Comparison of ENCODE assay signal across 28 mouse cellular contexts in genomic region chr2:160932981-160933380, GRCm38 (mm10). TPM values are rescaled to one million over a fixed set of nuclear protein-coding genes. Genes with fewer than 3 reads are reported as not detected.
A peak's percentile ranks its signal among the peaks of the same experiment; 100 is the strongest.
DNase-seq lines count a peak whose midpoint lies in the region; ATAC-seq and TF ChIP-seq lines count a peak whose summit lies in the region.
"Had no signal": no experiment of that assay in that cellular context is flagged by ENCODE, and none has a peak within 500 bp of the region (broad histone marks: within the 10 kb centered on the region; RNA-seq: fewer than 3 reads in every experiment).

No protein-coding gene starts in this region.

- H3K4me3 ChIP-seq in embryonic facial prominence, embryonic 11.5 days (ENCODE audit: low read depth, low read length), result no peak overlapping the region
- H3K4me3 ChIP-seq in limb, embryonic 13.5 days, result no peak overlapping the region
- H3K4me3 ChIP-seq in thymus, adult 2 months (ENCODE audit: control insufficient read depth, insufficient read depth, low read length), result no peak overlapping the region
- no peak overlapping the region for H3K4me3 ChIP-seq in hindbrain, embryonic 14.5 days (replicated peaks; ENCODE audit: low read length)
- H3K4me3 ChIP-seq: forebrain, embryonic 10.5 days; heart, adult 2 months; hindbrain, embryonic 15.5 days; left cerebral cortex, adult 2 months; lung, embryonic 15.5 days; neural tube, embryonic 12.5 days had no signal

- ATAC-seq in embryonic facial prominence, embryonic 11.5 days (replicated peaks; ENCODE audit: insufficient number of reproducible peaks, low FRiP score, low TSS enrichment, low read depth), result no peak
- ATAC-seq in limb, embryonic 13.5 days (ENCODE audit: low FRiP score, low read depth), result no peak
- ATAC-seq in hindbrain, embryonic 14.5 days (ENCODE audit: low FRiP score), result no peak
- ATAC-seq: activated CD4-positive, CD25-positive, alpha-beta regulatory T cell, adult 4 months; forebrain, embryonic 16.5 days had no signal

- TF ChIP-seq POLR2A in thymus, adult 2 months (IDR thresholded peaks at IDR 0.05; ENCODE audit: control insufficient read depth, extremely low read depth, insufficient read depth, low read length, poor library complexity), result no peak

- 54% methylated on average over 3 of the region's 3 CpGs for WGBS in embryonic facial prominence, embryonic 11.5 days
- WGBS in limb, embryonic 13.5 days, result 75% methylated on average over 3 of the region's 3 CpGs
- 91% methylated on average over 3 of the region's 3 CpGs for WGBS in thymus, adult 2 months
- WGBS in hindbrain, embryonic 14.5 days, result 83% methylated on average over 3 of the region's 3 CpGs

- H3K36me3 ChIP-seq in embryonic facial prominence, embryonic 11.5 days (replicated peaks; ENCODE audit: control insufficient read depth, insufficient read depth, low read depth, low read length), result no peaks in the 10 kb centered on the region
- H3K36me3 ChIP-seq in limb, embryonic 13.5 days, result no peaks in the 10 kb centered on the region
- no peaks in the 10 kb centered on the region for H3K36me3 ChIP-seq in thymus, adult 2 months (ENCODE audit: control insufficient read depth, insufficient read depth, low read length)
- H3K36me3 ChIP-seq in hindbrain, embryonic 14.5 days (replicated peaks; ENCODE audit: control insufficient read depth, insufficient read depth), result no peaks in the 10 kb centered on the region
- H3K36me3 ChIP-seq: forebrain, embryonic 10.5 days; hindbrain, embryonic 15.5 days; lung, embryonic 15.5 days; neural tube, embryonic 12.5 days had no signal

- H3K9ac ChIP-seq in embryonic facial prominence, embryonic 11.5 days (replicated peaks; ENCODE audit: low read length), result no peak overlapping the region
- no peak overlapping the region for H3K9ac ChIP-seq in limb, embryonic 13.5 days
- no peak overlapping the region for H3K9ac ChIP-seq in hindbrain, embryonic 14.5 days
- H3K9ac ChIP-seq: hindbrain, embryonic 15.5 days; liver, embryonic 14.5 days; lung, embryonic 15.5 days; neural tube, embryonic 12.5 days had no signal

- no peaks in the 10 kb centered on the region for H3K9me3 ChIP-seq in embryonic facial prominence, embryonic 11.5 days (replicated peaks; ENCODE audit: control insufficient read depth, low read length)
- no peaks in the 10 kb centered on the region for H3K9me3 ChIP-seq in limb, embryonic 13.5 days
- no peaks in the 10 kb centered on the region for H3K9me3 ChIP-seq in hindbrain, embryonic 14.5 days (ENCODE audit: control insufficient read depth, low read length)
- H3K9me3 ChIP-seq: forebrain, embryonic 10.5 days; hindbrain, embryonic 15.5 days; lung, embryonic 15.5 days; neural tube, embryonic 12.5 days had no signal

- H3K27ac ChIP-seq in embryonic facial prominence, embryonic 11.5 days (replicated peaks; ENCODE audit: low read depth, low read length), result 0 out of 2 replicates have a peak overlapping the region, but pooled peaks have one; percentile 54
- peak overlapping the region; percentile 78; the same call in 1 of the 2 replicates for H3K27ac ChIP-seq in limb, embryonic 13.5 days
- no peak overlapping the region for H3K27ac ChIP-seq in thymus, adult 2 months (ENCODE audit: control insufficient read depth, insufficient read depth, low read length)
- H3K27ac ChIP-seq in hindbrain, embryonic 14.5 days, result no peak overlapping the region
- H3K27ac ChIP-seq: forebrain, embryonic 10.5 days; heart, adult 2 months; hindbrain, embryonic 15.5 days; left cerebral cortex, adult 2 months; liver, embryonic 14.5 days; lung, embryonic 15.5 days; neural tube, embryonic 12.5 days had no signal

- no peak overlapping the region for H3K4me2 ChIP-seq in embryonic facial prominence, embryonic 11.5 days (ENCODE audit: low read depth, low read length)
- H3K4me2 ChIP-seq in limb, embryonic 13.5 days (replicated peaks), result peak overlapping the region; percentile 48
- H3K4me2 ChIP-seq in hindbrain, embryonic 14.5 days (replicated peaks), result no peak overlapping the region
- H3K4me2 ChIP-seq: hindbrain, embryonic 15.5 days; lung, embryonic 15.5 days; neural tube, embryonic 12.5 days had no signal

- peak; percentile 37 for DNase-seq in brain, adult 2 months (ENCODE audit: low read depth, low spot score)
- DNase-seq in embryonic facial prominence, embryonic 11.5 days (ENCODE audit: low spot score), result no peak
- peak; percentile 38 for DNase-seq in gastrocnemius, postnatal 10 days
- DNase-seq in thymus, adult 2 months, result no peak
- DNase-seq in hindbrain, embryonic 14.5 days (ENCODE audit: low spot score), result no peak
- no peak for DNase-seq in neural tube, embryonic 10.5 days (ENCODE audit: extremely low spot score, low spot score)
- DNase-seq: adrenal gland, adult 8-10 months; cerebellum, adult 18-20 months; cerebellum, postnatal 36 days; heart, adult 2 months; kidney, adult 8-10 months; kidney, postnatal 10 days; lung, postnatal 4 days; midbrain, embryonic 14.5 days; right cerebral cortex, postnatal 14 days; thymus, postnatal 25 days had no signal

- H3K27me3 ChIP-seq in embryonic facial prominence, embryonic 11.5 days (ENCODE audit: control insufficient read depth, insufficient read depth, low read length), result no peaks in the 10 kb centered on the region
- H3K27me3 ChIP-seq in limb, embryonic 13.5 days, result no peaks in the 10 kb centered on the region
- no peaks in the 10 kb centered on the region for H3K27me3 ChIP-seq in thymus, adult 2 months (ENCODE audit: control insufficient read depth, insufficient read depth, low read length)
- no peaks in the 10 kb centered on the region for H3K27me3 ChIP-seq in hindbrain, embryonic 14.5 days (ENCODE audit: control insufficient read depth, insufficient read depth, low read length)
- H3K27me3 ChIP-seq: hindbrain, embryonic 15.5 days; lung, embryonic 15.5 days; neural tube, embryonic 12.5 days had no signal

- 0 out of 2 replicates have a peak, but pooled peaks cover 2% of the 10 kb centered on the region for H3K4me1 ChIP-seq in embryonic facial prominence, embryonic 11.5 days (ENCODE audit: control insufficient read depth, insufficient read depth, low read length)
- H3K4me1 ChIP-seq in limb, embryonic 13.5 days, result peaks cover 40% of the 10 kb centered on the region
- H3K4me1 ChIP-seq in thymus, adult 2 months (replicated peaks; ENCODE audit: control insufficient read depth, insufficient read depth, low read length), result no peaks in the 10 kb centered on the region
- no peaks in the 10 kb centered on the region for H3K4me1 ChIP-seq in hindbrain, embryonic 14.5 days (replicated peaks; ENCODE audit: control insufficient read depth, insufficient read depth, low read length)
- H3K4me1 ChIP-seq: hindbrain, embryonic 15.5 days; neural tube, embryonic 12.5 days had no signal

- no peak for TF ChIP-seq CTCF in thymus, adult 2 months (IDR thresholded peaks at IDR 0.05; ENCODE audit: borderline replicate concordance, control insufficient read depth, extremely low read depth, insufficient read depth, low read length, poor library complexity)

RNA-seq across cellular contexts. Expression of gene Emilin3, which starts 20.9 kb away (rescaled TPM):
- 3.3 and 4.1 TPM in 2 replicates for polyA plus RNA-seq in embryonic facial prominence, embryonic 11.5 days (2014; fragmentation: Nextera tagmentation; extraction: Ambion mirVana)
- total RNA-seq in gastrocnemius, postnatal 10 days (2021), result 1 to 10 TPM; 6.9 to 8.2 TPM
- polyA plus RNA-seq in limb, embryonic 13.5 days (2015; fragmentation: Nextera tagmentation; extraction: Ambion mirVana), result 28.3 and 30.2 TPM in 2 replicates
- 0.11 and 0.14 TPM in 2 replicates for polyA plus RNA-seq in thymus, adult 2 months (2012; rRNA removed)
- polyA plus RNA-seq in hindbrain, embryonic 14.5 days (2014; fragmentation: Nextera tagmentation; extraction: Ambion mirVana), result 0.52 and 0.55 TPM in 2 replicates
- total RNA-seq: adrenal gland, adult 8-10 months; megakaryocyte-erythroid progenitor cell, adult 5-6 weeks; MEL had no signal
- polyA plus RNA-seq: activated CD4-positive, CD25-positive, alpha-beta regulatory T cell, adult 4 months; spleen, adult 2 months had no signal

RNA-seq across cellular contexts. Expression of gene Lpin3, which starts 52.5 kb away (rescaled TPM):
- polyA plus RNA-seq in embryonic facial prominence, embryonic 11.5 days (2014; fragmentation: Nextera tagmentation; extraction: Ambion mirVana), result 0.50 and 0.88 TPM in 2 replicates
- 10 to 100 TPM in 1 of 2 experiments, 1 to 10 TPM in 1; 9.7 to 11.3 TPM for total RNA-seq in gastrocnemius, postnatal 10 days (2021)
- polyA plus RNA-seq in limb, embryonic 13.5 days (2015; fragmentation: Nextera tagmentation; extraction: Ambion mirVana), result 2.4 and 2.9 TPM in 2 replicates
- 1.8 and 2.5 TPM in 2 replicates for polyA plus RNA-seq in thymus, adult 2 months (2012; rRNA removed)
- polyA plus RNA-seq in hindbrain, embryonic 14.5 days (2014; fragmentation: Nextera tagmentation; extraction: Ambion mirVana), result 0.22 and 0.66 TPM in 2 replicates
- total RNA-seq: megakaryocyte-erythroid progenitor cell, adult 5-6 weeks had no signal
- polyA plus RNA-seq: forebrain, embryonic 16.5 days had no signal

Comparison
In these comparisons a context has a peak if more than half of its experiments do, and no peak if none do; other contexts are left out.
1. DNase-seq: peak in brain, adult 2 months (single experiment) and gastrocnemius, postnatal 10 days (single experiment); none in embryonic facial prominence, embryonic 11.5 days (single experiment), thymus, adult 2 months (single experiment), hindbrain, embryonic 14.5 days (single experiment) and neural tube, embryonic 10.5 days (single experiment).
2. H3K27ac ChIP-seq: peak in embryonic facial prominence, embryonic 11.5 days (single experiment) and limb, embryonic 13.5 days (single experiment); none in thymus, adult 2 months (single experiment) and hindbrain, embryonic 14.5 days (single experiment).